Mouse (Mus musculus) MEL (cell line): ENCODE results near the gene Gm17581. TPM values are rescaled to one million over a fixed set of nuclear protein-coding genes. Genes with fewer than 3 reads are reported as not detected.

ENCODE experiments used
- DNase-seq: peaks from one replicate; pipeline ENCODE4 v3.0.0; 2011; ENCODE audit warnings: low read depth, low spot score
- H3K27ac ChIP-seq: 2 replicates; pipeline ENCODE4 v1.5.1; 2012; ENCODE audit warnings: low read depth, mild to moderate bottlenecking, control low read depth, low read length, moderate library complexity; ENCODE audit not compliant: control insufficient read depth
- H3K27me3 ChIP-seq, 2 experiments: fragments of 150-350 bp in 1 of 2; sonication (generic) in 1 of 2; 2 replicates each; pipeline ENCODE4 v1.6.1; 2012; ENCODE audit warnings: low read length in 2 of 2, mild to moderate bottlenecking in 2 of 2, improper control_type of control experiment in 1 of 2, moderate library complexity in 1 of 2; ENCODE audit not compliant: insufficient read depth in 2 of 2, control insufficient read depth in 1 of 2
- H3K36me3 ChIP-seq, 2 experiments: 2 replicates each; pipeline ENCODE4 v1.6.1; 2012 to 2014; ENCODE audit warnings: low read length in 2 of 2, improper control_type of control experiment in 1 of 2, inconsistent platforms in 1 of 2, mild to moderate bottlenecking in 1 of 2; ENCODE audit not compliant: insufficient read depth in 2 of 2, control insufficient read depth in 1 of 2
- H3K4me1 ChIP-seq, 2 experiments: fragments of 150-350 bp in 1 of 2; sonication (generic) in 1 of 2; 2 replicates each; pipeline ENCODE4 v1.6.1; 2012; ENCODE audit warnings: low read length in 2 of 2, improper control_type of control experiment in 1 of 2, mild to moderate bottlenecking in 1 of 2; ENCODE audit not compliant: insufficient read depth in 2 of 2, control insufficient read depth in 1 of 2
- H3K4me3 ChIP-seq, 2 experiments: fragments of 150-350 bp in 1 of 2; sonication (generic) in 1 of 2; 2 replicates each; pipeline ENCODE4 v1.5.1; 2012; ENCODE audit warnings: low read depth in 2 of 2, low read length in 2 of 2, mild to moderate bottlenecking in 2 of 2, moderate library complexity in 2 of 2, control low read depth in 1 of 2, improper control_type of control experiment in 1 of 2; ENCODE audit not compliant: control insufficient read depth in 1 of 2, insufficient read depth in 1 of 2
- H3K79me2 ChIP-seq: 2 replicates; pipeline ENCODE4 v1.6.1; 2012; ENCODE audit warnings: mild to moderate bottlenecking, low read length, moderate library complexity; ENCODE audit not compliant: control insufficient read depth, poor library complexity, insufficient read depth
- H3K9ac ChIP-seq: 2 replicates; pipeline ENCODE4 v1.6.1; 2012; ENCODE audit warnings: low read depth, mild to moderate bottlenecking, control low read depth, low read length, moderate library complexity; ENCODE audit not compliant: control insufficient read depth, poor library complexity, severe bottlenecking
- H3K9me3 ChIP-seq: fragments of 150-350 bp; sonication (generic); replicated peaks from 2 replicates; pipeline ENCODE4 v1.6.1; 2012; ENCODE audit warnings: mild to moderate bottlenecking, low read length, improper control_type of control experiment, moderate library complexity; ENCODE audit not compliant: insufficient read depth
- BHLHE40 ChIP-seq: IDR thresholded peaks from 2 replicates; pipeline ENCODE4 v1.6.1; 2012; ENCODE audit warnings: low read depth, mild to moderate bottlenecking, inconsistent platforms, low read length, improper control_type of control experiment, borderline replicate concordance
- CTCF ChIP-seq, 3 experiments: IDR thresholded peaks in 2 of 3; conservative IDR thresholded peaks in 1 of 3; 2 replicates each; pipeline ENCODE4 v1.5.1; 2011 to 2012; ENCODE audit warnings: low read length in 3 of 3, low read depth in 2 of 3, mild to moderate bottlenecking in 2 of 3, improper control_type of control experiment in 1 of 3, inconsistent platforms in 1 of 3, mixed read lengths in 1 of 3, moderate library complexity in 1 of 3; ENCODE audit not compliant: control insufficient read depth in 1 of 3, insufficient read depth in 1 of 3, poor library complexity in 1 of 3, severe bottlenecking in 1 of 3
- ELF1 ChIP-seq: IDR thresholded peaks from 2 replicates; pipeline ENCODE4 v1.6.1; 2014; ENCODE audit warnings: low read depth, mild to moderate bottlenecking, inconsistent platforms, low read length, improper control_type of control experiment, moderate library complexity
- ETS1 ChIP-seq: IDR thresholded peaks from 2 replicates; pipeline ENCODE4 v1.6.1; 2012; ENCODE audit warnings: low read depth, mild to moderate bottlenecking, inconsistent platforms, low read length, improper control_type of control experiment, moderate library complexity
- GATA1 ChIP-seq: IDR thresholded peaks from 2 replicates; pipeline ENCODE4 v1.6.1; 2011; ENCODE audit warnings: low read depth, low read length, improper control_type of control experiment
- HCFC1 ChIP-seq: IDR thresholded peaks from 2 replicates; pipeline ENCODE4 v1.6.1; 2012; ENCODE audit warnings: low read depth, mild to moderate bottlenecking, inconsistent platforms, low read length, improper control_type of control experiment, moderate library complexity
- JUND ChIP-seq: IDR thresholded peaks from 2 replicates; pipeline ENCODE4 v1.6.1; 2011; ENCODE audit warnings: low read depth, mild to moderate bottlenecking, improper control_type of control experiment, low read length
- KAT2A ChIP-seq: conservative IDR thresholded peaks from 2 replicates; pipeline ENCODE4 v1.6.1; 2012; ENCODE audit warnings: low read depth, low read length, improper control_type of control experiment, inconsistent platforms
- MAFK ChIP-seq: IDR thresholded peaks from 2 replicates; pipeline ENCODE4 v1.6.1; 2011; ENCODE audit warnings: low read depth, mild to moderate bottlenecking, low read length, improper control_type of control experiment, borderline replicate concordance
- MAX ChIP-seq: IDR thresholded peaks from 2 replicates; pipeline ENCODE4 v1.6.1; 2011; ENCODE audit warnings: low read length, improper control_type of control experiment
- MYC ChIP-seq: IDR thresholded peaks from 2 replicates; pipeline ENCODE4 v1.6.1; 2011; ENCODE audit warnings: low read depth, mild to moderate bottlenecking, low read length, improper control_type of control experiment, moderate library complexity
- NELFE ChIP-seq: IDR thresholded peaks from 2 replicates; pipeline ENCODE4 v1.6.1; 2011; ENCODE audit warnings: low read depth, low read length, improper control_type of control experiment
- POLR2A ChIP-seq, 2 experiments: IDR thresholded peaks; 2 replicates each; pipeline ENCODE4 v1.6.1; 2011 to 2012; ENCODE audit warnings: low read length in 2 of 2, mild to moderate bottlenecking in 2 of 2, control low read depth in 1 of 2, improper control_type of control experiment in 1 of 2, low read depth in 1 of 2, moderate library complexity in 1 of 2; ENCODE audit not compliant: control insufficient read depth in 1 of 2, insufficient read depth in 1 of 2, poor library complexity in 1 of 2
- POLR2AphosphoS5 ChIP-seq: IDR thresholded peaks from 2 replicates; pipeline ENCODE4 v1.6.1; 2012; ENCODE audit warnings: low read depth, borderline replicate concordance, mild to moderate bottlenecking, inconsistent platforms, low read length, moderate library complexity, mixed read lengths
- SIN3A ChIP-seq: IDR thresholded peaks from 2 replicates; pipeline ENCODE4 v1.6.1; 2012; ENCODE audit warnings: low read length, improper control_type of control experiment, inconsistent platforms
- TAL1 ChIP-seq: IDR thresholded peaks from 2 replicates; pipeline ENCODE4 v1.6.1; 2012; ENCODE audit warnings: mild to moderate bottlenecking, inconsistent platforms, low read length, moderate library complexity, mixed read lengths
- TBP ChIP-seq: IDR thresholded peaks from 2 replicates; pipeline ENCODE4 v1.8.0; 2011; ENCODE audit warnings: low read depth, low read length, improper control_type of control experiment
- UBTF ChIP-seq: IDR thresholded peaks from 2 replicates; pipeline ENCODE4 v1.6.1; 2012; ENCODE audit warnings: low read depth, mild to moderate bottlenecking, inconsistent platforms, low read length, improper control_type of control experiment, moderate library complexity, borderline replicate concordance; ENCODE audit not compliant: insufficient read depth
- USF1 ChIP-seq: IDR thresholded peaks from 2 replicates; pipeline ENCODE4 v1.6.1; 2014; ENCODE audit warnings: low read depth, mild to moderate bottlenecking, inconsistent platforms, low read length, improper control_type of control experiment, moderate library complexity
- ZC3H11A ChIP-seq: IDR thresholded peaks from 2 replicates; pipeline ENCODE4 v1.6.1; 2012; ENCODE audit warnings: low read depth, mild to moderate bottlenecking, inconsistent platforms, low read length, improper control_type of control experiment
- ZMIZ1 ChIP-seq: IDR thresholded peaks from 2 replicates; pipeline ENCODE4 v1.6.1; 2012; ENCODE audit warnings: low read depth, mild to moderate bottlenecking, inconsistent platforms, low read length, improper control_type of control experiment, moderate library complexity
- ZNF384 ChIP-seq: IDR thresholded peaks from 2 replicates; pipeline ENCODE4 v1.6.1; 2012; ENCODE audit warnings: low read depth, mild to moderate bottlenecking, inconsistent platforms, low read length, improper control_type of control experiment
- polyA plus RNA-seq, 2 experiments: library from polyadenylated mRNA; stranded (reverse) in 1 of 2; unstranded in 1 of 2; fragments of >175 nt in 1 of 2; fragments of >200 nt in 1 of 2; gene quantifications; 2 replicates each; pipeline versions ENCODE4 v1.2.1 to v1.2.4; 2012; ENCODE audit warnings: low replicate concordance in 2 of 2, low read depth in 1 of 2; ENCODE audit not compliant: insufficient read length in 2 of 2, insufficient read depth in 1 of 2, missing spikeins in 1 of 2
- total RNA-seq: library from RNA; depleted of rRNA; stranded (reverse); fragments of 300-350 nt; gene quantifications from 2 replicates; pipeline ENCODE4 v1.2.3, GENCODE M21; 2012

Gene Gm17581
- total and polyA plus RNA-seq, 3 experiments = not detected

- TF ChIP-seq TAL1 (peak; percentile 89), MAFK (peak; percentile 54; the same call in 1 of the 2 replicates)
Measured at GRCm38 (mm10) chr2:155742931-155743337, 7.3 kb upstream of the Gm17581 start (continued).

GRCm38 (mm10) chr2:155742211-155742610, 6.5 kb upstream of the Gm17581 start:
- Histone ChIP-seq H3K27me3 (peaks cover 0 to 3% of the 10 kb centered on the region in 2 experiments; a peak in 3 of 4 replicates), H3K9me3 (no peaks in the 10 kb centered on the region), H3K27ac (no peak overlapping the region)
- TF ChIP-seq GATA1 = peak; percentile 45
- peak; percentile 61; the same call in 1 of the 2 replicates for TF ChIP-seq USF1
- TF ChIP-seq ELF1 = no peak
- TF ChIP-seq, all 39 proteins: peak for 2
- Histone ChIP-seq H3K9ac (no peak overlapping the region), H3K4me1 (peaks cover 0 to 17% of the 10 kb centered on the region in 2 experiments; a peak in 2 of 4 replicates), H3K36me3 (peaks cover 0 to 14% of the 10 kb centered on the region in 2 experiments; a peak in 2 of 4 replicates), H3K79me2 (no peaks in the 10 kb centered on the region), H3K4me3 (no peak overlapping the region)
- DNase-seq = peak; percentile 24

GRCm38 (mm10) chr2:155737803-155738202, 2.1 kb upstream of the Gm17581 start:
- TF ChIP-seq ZC3H11A = no peak
- no peak for TF ChIP-seq MAX
- no peak for TF ChIP-seq CTCF (IDR thresholded peaks at IDR 0.05 in 2 of 3, conservative IDR thresholded peaks at IDR 0.05 in 1 of 3; ENCODE audit: control insufficient read depth in 1 of 3, insufficient read depth in 1 of 3, low read depth in 2 of 3, low read length in 3 of 3, poor library complexity in 1 of 3, severe bottlenecking in 1 of 3)
- TF ChIP-seq TBP = no peak
- TF ChIP-seq ZNF384 = no peak
- no peak for TF ChIP-seq KAT2A
- Histone ChIP-seq H3K4me3 (no peak overlapping the region), H3K4me1 (peaks cover 0 to 8% of the 10 kb centered on the region in 2 experiments; a peak in 3 of 4 replicates), H3K9ac (no peak overlapping the region), H3K36me3 (peaks cover 0 to 7% of the 10 kb centered on the region in 2 experiments; a peak in 2 of 4 replicates), H3K27ac (no peak overlapping the region), H3K79me2 (no peaks in the 10 kb centered on the region), H3K9me3 (no peaks in the 10 kb centered on the region), H3K27me3 (peaks cover 0 to 3% of the 10 kb centered on the region in 2 experiments; a peak in 3 of 4 replicates)
- no peak for DNase-seq

DNA sequence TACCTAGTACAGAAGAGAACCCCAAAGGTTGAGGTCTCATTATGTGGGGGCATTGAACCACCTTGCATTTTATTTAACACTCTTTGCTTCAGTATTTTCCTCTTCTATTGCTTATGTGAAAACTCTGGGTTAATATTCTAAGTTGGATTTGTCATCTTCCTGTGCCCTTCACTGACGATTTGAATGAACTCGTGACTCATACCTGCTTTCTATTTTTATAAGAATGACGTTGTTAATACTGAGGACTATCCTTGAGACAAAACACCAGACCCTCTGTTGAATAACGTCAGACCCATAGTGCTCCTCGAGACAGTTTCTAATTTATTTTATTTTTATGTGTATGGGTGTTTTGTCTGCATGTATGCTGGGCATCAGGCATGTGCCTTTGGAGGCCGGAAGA, 1.3 kb upstream of the Gm17581 start:
- no peak overlapping the region for H3K27ac ChIP-seq
- no peak for TF ChIP-seq NELFE
- no peak for TF ChIP-seq SIN3A
- TF ChIP-seq MAX = no peak
- no peak for TF ChIP-seq GATA1
- no peak for TF ChIP-seq HCFC1
- TF ChIP-seq ZMIZ1 = no peak
- TF ChIP-seq TAL1 = no peak
- TF ChIP-seq UBTF = no peak
- no peak for TF ChIP-seq BHLHE40
- TF ChIP-seq POLR2AphosphoS5 = no peak
- TF ChIP-seq POLR2A (IDR thresholded peaks at IDR 0.05; ENCODE audit: control insufficient read depth in 1 of 2, insufficient read depth in 1 of 2, low read depth in 1 of 2, low read length in 2 of 2, poor library complexity in 1 of 2) = no peak
- TF ChIP-seq ETS1 = no peak
- TF ChIP-seq ZNF384 = no peak
- no peak for TF ChIP-seq ELF1
- no peak for TF ChIP-seq JUND
- no peak for TF ChIP-seq MAFK
- TF ChIP-seq ZC3H11A = no peak
- no peak for TF ChIP-seq KAT2A
- no peak for TF ChIP-seq MYC
- H3K4me3 ChIP-seq = no peak overlapping the region
- H3K9me3 ChIP-seq = no peaks in the 10 kb centered on the region
- H3K4me1 ChIP-seq = no peaks in the 10 kb centered on the region; a peak in 1 of 4 replicates
- no peaks in the 10 kb centered on the region for H3K79me2 ChIP-seq
- DNase-seq = no peak
- H3K36me3 ChIP-seq = no peaks in the 10 kb centered on the region; a peak in 2 of 4 replicates
- no peak overlapping the region for H3K9ac ChIP-seq
- peaks cover 1 to 3% of the 10 kb centered on the region in 2 experiments; a peak in 3 of 4 replicates for H3K27me3 ChIP-seq
